In the genomic region with DNA sequence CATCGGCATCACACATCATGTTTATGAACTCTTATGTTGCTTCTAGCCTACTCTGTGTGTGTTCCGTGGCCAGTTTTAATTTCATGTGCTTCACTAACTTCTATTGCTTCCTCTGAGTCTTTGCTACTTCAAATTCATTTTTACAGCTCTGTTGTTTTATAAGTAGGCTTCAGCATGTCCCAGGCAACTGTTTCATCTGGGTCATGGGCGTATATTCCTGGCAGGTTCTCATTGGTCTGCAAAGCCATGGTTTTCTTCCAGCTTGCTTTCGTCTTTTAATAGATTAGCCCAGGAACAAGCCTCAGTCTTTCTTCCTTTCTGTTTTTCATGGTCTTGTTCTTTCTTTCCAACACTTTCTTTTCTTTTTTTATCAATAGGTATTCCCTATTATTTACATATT, we compare ENCODE assay signal across 24 mouse cellular contexts.
DNase-seq lines count a peak whose midpoint lies in the region; ATAC-seq lines count a peak whose summit lies in the region.
"Had no signal": no experiment of that assay in that cellular context is flagged by ENCODE, and none has a peak within 500 bp of the region (broad histone marks: within the 10 kb centered on the region; RNA-seq: fewer than 3 reads in every experiment).

No protein-coding gene starts in this region.

- H3K4me1 ChIP-seq in midbrain, embryonic 11.5 days (ENCODE audit: control insufficient read depth, insufficient read depth, low read length) = no peaks in the 10 kb centered on the region
- H3K4me1 ChIP-seq in midbrain, embryonic 15.5 days = no peaks in the 10 kb centered on the region
- H3K4me1 ChIP-seq: embryonic facial prominence, embryonic 10.5 days; embryonic facial prominence, embryonic 12.5 days; forebrain, embryonic 13.5 days; forebrain, embryonic 15.5 days had no signal

- H3K27me3 ChIP-seq in midbrain, embryonic 11.5 days (ENCODE audit: control insufficient read depth, insufficient read depth, low read length) = no peaks in the 10 kb centered on the region
- H3K27me3 ChIP-seq in midbrain, embryonic 15.5 days (replicated peaks) = no peaks in the 10 kb centered on the region
- H3K27me3 ChIP-seq: CH12.LX; embryonic facial prominence, embryonic 12.5 days; forebrain, embryonic 13.5 days; forebrain, embryonic 15.5 days; Patski had no signal

- DNase-seq in frontal cortex, postnatal 10 days (ENCODE audit: low spot score in 2 of 2) = no peak
- peak; percentile 45 for DNase-seq in midbrain, embryonic 11.5 days (ENCODE audit: low spot score, missing footprints)
- no peak for DNase-seq in gastrocnemius, postnatal 14 days
- DNase-seq: adrenal gland, adult 8-10 months; adrenal gland, postnatal 14 days; adrenal gland, postnatal 36 days; B cell, adult 2 months; cerebellum, adult 11-12 months; cerebellum, adult 2 months; cerebellum, adult 9-10 months; cerebellum, postnatal 10 days; cerebellum, postnatal 25 days; forebrain, postnatal 0 days had no signal

- no peak overlapping the region for H3K27ac ChIP-seq in midbrain, embryonic 11.5 days (ENCODE audit: low read depth, low read length)
- H3K27ac ChIP-seq in midbrain, embryonic 15.5 days = no peak overlapping the region
- H3K27ac ChIP-seq: embryonic facial prominence, embryonic 10.5 days; embryonic facial prominence, embryonic 12.5 days; forebrain, embryonic 13.5 days; forebrain, embryonic 15.5 days had no signal

- no peak overlapping the region for H3K9ac ChIP-seq in midbrain, embryonic 11.5 days (ENCODE audit: low read length)
- H3K9ac ChIP-seq in midbrain, embryonic 15.5 days = no peak overlapping the region
- H3K9ac ChIP-seq: embryonic facial prominence, embryonic 12.5 days; forebrain, embryonic 13.5 days; forebrain, embryonic 15.5 days; forebrain, postnatal 0 days had no signal

- no peaks in the 10 kb centered on the region for H3K36me3 ChIP-seq in midbrain, embryonic 11.5 days (ENCODE audit: control insufficient read depth, insufficient read depth, low read length)
- H3K36me3 ChIP-seq in midbrain, embryonic 15.5 days (replicated peaks) = no peaks in the 10 kb centered on the region
- H3K36me3 ChIP-seq: embryonic facial prominence, embryonic 10.5 days; embryonic facial prominence, embryonic 12.5 days; forebrain, embryonic 15.5 days; G1E had no signal

- ATAC-seq in frontal cortex, adult (ENCODE audit: low TSS enrichment) = peak; percentile 98
- ATAC-seq in midbrain, embryonic 11.5 days (ENCODE audit: low FRiP score) = no peak
- ATAC-seq in midbrain, embryonic 15.5 days (replicated peaks) = no peak
- ATAC-seq: activated CD4-positive, CD25-positive, alpha-beta regulatory T cell, adult 4 months; CD4-positive, CD25-positive, alpha-beta regulatory T cell, adult 4 months; forebrain, embryonic 13.5 days; forebrain, embryonic 15.5 days; forebrain, postnatal 0 days; Patski had no signal

- no peak overlapping the region for H3K4me3 ChIP-seq in midbrain, embryonic 11.5 days (ENCODE audit: low read depth, low read length)
- H3K4me3 ChIP-seq in midbrain, embryonic 15.5 days = no peak overlapping the region
- H3K4me3 ChIP-seq: embryonic facial prominence, embryonic 10.5 days; embryonic facial prominence, embryonic 12.5 days; forebrain, embryonic 13.5 days; forebrain, embryonic 15.5 days had no signal

- no peak overlapping the region for H3K4me2 ChIP-seq in midbrain, embryonic 11.5 days
- H3K4me2 ChIP-seq in midbrain, embryonic 15.5 days = no peak overlapping the region
- H3K4me2 ChIP-seq: embryonic facial prominence, embryonic 12.5 days; forebrain, embryonic 13.5 days; forebrain, embryonic 15.5 days had no signal

- H3K9me3 ChIP-seq in midbrain, embryonic 11.5 days (ENCODE audit: control insufficient read depth, low read length) = no peaks in the 10 kb centered on the region
- no peaks in the 10 kb centered on the region for H3K9me3 ChIP-seq in midbrain, embryonic 15.5 days
- H3K9me3 ChIP-seq: embryonic facial prominence, embryonic 10.5 days; embryonic facial prominence, embryonic 12.5 days; forebrain, embryonic 13.5 days; forebrain, embryonic 15.5 days had no signal

- intact Hi-C loops in gastrocnemius, postnatal 14 days (cut with DNase I; ENCODE audit: low total_unique reads) = no loop called here

- WGBS in midbrain, embryonic 11.5 days = 94% methylated on average over 4 of the region's 4 CpGs
- 93% methylated on average over 4 of the region's 4 CpGs for WGBS in midbrain, embryonic 15.5 days
